Mouse (Mus musculus): Measurements from ENCODE around the gene Lmntd1.
A peak's percentile ranks its signal among the peaks of the same experiment; 100 is the strongest.

Gene Lmntd1

DNA sequence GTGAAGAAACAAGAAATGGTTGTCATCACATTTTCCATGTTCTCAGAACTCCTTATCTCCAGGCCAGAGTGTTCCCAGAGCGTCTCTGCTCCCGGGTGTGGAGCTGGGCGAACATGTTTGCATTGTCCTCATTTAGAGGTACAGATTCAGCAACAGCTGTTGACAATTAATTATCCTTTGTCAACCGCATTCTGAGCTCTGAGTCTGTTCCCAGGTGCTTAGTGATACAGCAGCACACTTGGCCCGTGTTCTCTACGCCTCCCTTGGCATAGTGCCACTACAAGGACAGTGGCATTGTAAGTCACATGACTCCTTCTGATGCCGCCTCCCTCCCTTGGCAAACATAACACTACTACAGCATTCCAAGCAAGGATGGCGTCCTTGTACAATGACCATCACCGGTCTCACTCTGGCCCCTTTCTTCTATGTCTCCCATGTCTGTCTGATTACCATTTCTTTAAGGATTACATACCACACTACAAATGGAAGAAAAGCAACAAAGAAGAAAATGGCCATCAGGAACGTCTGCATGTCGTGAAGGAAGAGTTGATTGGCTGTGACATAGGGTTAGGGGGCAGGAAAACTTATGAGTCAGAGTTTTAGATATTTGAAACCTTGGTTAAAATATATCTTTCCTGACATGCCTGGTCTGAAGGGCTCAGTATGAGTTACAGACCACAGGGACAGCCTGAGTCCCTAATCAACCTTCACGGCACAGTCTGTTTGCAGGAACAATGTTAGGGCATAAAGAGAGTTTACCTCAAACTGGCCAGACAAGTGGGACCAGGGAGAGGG, 231.3 kb downstream of the Lmntd1 start:
- DNase-seq (ENCODE audit: low read depth, low spot score) = no peak

DNA sequence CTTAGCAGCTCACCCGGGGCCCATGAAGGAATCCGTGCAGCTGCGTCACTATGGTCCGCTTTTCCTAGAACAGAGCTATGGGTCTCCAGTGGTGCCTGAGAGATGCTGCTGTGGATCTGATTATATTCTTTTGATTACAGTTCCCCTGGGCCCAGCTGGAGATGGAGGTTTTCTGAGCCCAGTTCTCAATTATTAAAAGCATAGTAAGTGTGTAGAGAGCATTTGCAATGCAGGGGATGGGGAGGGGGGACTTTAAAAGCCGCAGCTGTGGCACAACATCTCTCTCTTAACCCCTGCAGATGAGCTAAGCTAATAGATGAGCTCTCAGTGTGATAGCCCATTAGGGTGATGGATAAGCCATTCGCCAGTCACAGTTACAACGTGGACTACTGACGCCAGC, 233.2 kb downstream of the Lmntd1 start:
- DNase-seq (ENCODE audit: low read depth, low spot score) = no peak

DNA sequence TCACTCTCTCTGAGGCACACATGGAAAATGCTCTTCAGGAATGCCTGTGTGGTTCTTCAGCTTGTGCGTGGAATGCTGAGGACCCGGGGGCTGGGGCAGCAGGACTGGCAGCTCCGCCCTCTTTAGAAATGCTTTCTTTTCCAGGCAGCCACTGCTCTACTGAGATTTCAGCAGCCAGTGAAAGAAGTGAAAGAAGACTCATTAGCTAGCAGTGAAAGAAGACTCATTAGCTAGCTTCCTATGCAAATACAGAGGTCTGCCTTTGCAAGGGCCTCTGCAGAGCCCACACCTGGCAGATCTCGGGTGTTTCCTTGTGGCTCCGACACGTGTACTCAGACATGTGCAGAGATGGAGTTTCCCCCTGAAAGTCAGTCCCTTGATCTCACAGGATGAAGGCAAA, 234.9 kb downstream of the Lmntd1 start:
- peak; percentile 47 for DNase-seq (ENCODE audit: low read depth, low spot score)

DNA sequence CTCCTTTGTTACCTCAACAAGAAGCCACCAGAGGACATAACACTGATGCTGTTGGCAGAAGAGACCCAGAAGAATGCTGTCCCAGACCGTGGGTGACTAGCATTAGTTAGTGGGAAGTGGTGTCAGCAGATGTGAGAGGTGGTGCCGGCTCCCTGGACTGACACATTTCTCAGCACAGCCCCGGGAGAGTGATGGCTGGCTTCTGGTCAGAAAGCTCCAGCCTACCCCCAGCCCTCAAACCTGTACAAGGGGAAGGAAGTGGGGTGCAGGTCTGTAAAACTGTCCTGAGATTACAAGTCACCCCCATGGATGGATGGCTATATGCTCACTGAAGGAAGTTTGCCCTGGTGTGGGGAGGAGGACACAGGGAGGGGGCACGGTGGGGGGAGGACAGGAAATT, 235.4 kb downstream of the Lmntd1 start:
- DNase-seq (ENCODE audit: low read depth, low spot score) = no peak

DNA sequence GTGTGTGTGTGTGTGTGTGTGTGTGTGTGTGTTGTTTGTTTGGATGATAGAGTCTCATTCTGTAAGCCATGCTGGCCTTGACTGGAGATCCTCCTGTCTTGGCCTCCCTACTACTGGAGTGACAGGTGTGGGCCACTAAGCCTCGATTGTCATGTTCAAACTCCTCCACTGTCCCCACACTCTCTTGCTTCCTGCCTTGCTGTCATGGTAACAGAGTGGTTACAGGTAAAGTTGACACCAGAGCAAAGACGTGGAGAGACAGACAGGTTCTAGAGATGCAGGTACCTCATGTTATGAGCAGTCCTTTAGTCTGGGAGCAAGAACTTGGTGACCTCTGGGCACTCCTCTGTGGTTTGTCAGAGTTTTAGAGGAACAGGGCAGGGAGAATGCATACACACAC, 239.7 kb downstream of the Lmntd1 start:
- peak; percentile 58 for DNase-seq (ENCODE audit: low read depth, low spot score)

DNA sequence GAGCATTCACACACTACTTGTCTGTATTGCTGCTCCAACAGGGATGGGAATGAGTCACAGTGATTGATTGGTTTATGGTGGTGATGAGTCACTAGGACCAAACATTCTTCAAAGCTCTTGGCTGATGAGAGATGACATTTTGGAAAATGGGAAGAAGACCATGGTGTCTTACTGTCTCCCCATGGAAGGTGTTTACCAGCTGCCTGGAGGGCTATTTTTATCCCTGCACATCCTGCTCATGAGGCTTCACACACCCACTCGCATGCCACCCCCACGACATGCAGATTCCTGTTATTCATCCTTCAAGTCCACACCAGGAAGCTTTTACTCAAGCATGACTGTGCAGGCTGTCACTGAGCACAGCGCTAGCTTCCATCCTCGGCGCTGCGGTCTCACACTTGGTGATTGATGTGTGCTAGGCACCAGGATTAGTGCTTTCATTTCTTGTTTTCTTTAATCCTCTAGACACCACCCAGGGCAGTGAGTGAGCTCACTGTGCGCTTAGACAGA, 240.4 kb downstream of the Lmntd1 start:
- DNase-seq (ENCODE audit: low read depth, low spot score) = peak; percentile 80

DNA sequence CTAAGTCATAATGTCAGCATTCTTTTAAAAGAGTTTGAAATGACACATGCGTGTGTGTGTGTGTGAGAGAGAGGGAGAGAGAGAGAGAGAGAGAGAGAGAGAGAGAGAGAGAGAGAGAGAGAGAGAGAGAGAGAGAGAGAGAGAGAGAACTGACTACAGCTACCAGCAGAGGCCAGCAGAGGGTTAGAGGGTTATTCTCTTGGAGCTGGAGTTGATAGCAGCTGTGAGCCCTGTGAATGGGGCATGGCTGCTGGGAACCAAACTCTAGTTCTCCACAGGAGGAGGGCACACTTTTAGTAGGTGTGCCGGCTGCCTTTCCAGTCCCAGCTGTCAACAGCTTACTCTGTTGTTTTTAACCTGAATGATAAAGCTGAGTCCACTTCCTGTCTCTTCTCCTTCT, 242.1 kb downstream of the Lmntd1 start:
- DNase-seq (ENCODE audit: low read depth, low spot score) = peak; percentile 38

DNA sequence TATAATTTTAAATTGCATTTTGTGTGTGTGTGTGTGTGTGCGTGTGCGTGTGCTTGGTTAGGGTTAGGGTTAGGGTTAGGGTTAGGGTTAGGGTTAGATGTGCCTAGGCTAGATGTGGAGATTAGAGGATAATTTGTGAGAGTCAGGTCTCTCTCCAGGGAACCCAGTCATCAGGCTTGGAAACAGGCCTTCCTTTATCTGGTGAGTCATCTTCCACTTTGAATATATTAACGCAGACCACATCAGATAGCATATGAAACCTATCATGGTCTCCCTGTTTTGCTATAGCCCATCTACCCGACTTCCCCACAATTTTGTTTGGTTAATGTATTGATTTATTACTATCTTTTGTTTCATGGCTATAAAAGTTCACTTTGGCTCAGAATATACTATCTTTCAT, 242.5 kb downstream of the Lmntd1 start:
- peak; percentile 38 for DNase-seq (ENCODE audit: low read depth, low spot score)

DNA sequence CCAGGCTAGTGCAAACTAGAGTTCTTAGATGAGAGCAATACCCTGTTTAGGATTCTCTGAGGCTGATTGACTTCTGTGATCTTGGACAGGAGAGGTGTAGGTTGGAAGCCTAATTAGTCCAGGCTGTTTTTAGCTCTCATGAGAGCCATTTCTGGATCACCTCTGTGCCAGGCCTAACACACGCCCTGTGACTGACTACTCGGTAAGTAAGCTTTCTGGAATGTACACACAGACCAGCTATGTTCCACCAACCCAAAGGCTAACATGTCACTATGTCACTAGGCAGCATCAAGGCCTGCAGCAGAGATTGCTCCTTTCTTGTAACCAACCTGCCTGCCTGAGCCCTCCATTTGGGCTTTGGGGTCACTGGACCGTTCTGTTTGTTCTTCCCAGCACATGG, 243.8 kb downstream of the Lmntd1 start:
- DNase-seq (ENCODE audit: low read depth, low spot score) = no peak

DNA sequence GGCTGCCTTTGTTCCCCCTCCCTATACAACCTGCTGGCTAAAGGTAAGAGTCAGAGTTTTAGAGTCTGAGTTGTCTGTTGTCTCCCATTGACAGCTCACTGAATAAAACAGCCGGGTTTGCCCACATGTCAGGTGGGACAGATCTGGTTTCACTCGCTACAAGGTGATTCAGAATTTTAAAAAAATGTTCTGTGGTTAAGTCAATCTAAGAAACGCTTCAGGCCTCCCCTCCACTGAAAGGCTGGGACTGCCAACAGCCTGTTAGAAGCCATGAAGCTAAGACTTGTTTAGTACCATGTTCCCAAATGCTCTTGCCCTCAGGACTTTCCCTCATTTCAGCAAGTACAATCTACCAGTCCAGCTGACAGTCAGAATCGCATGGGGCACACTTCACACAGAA, 244.8 kb downstream of the Lmntd1 start:
- DNase-seq (ENCODE audit: low read depth, low spot score) = no peak

DNA sequence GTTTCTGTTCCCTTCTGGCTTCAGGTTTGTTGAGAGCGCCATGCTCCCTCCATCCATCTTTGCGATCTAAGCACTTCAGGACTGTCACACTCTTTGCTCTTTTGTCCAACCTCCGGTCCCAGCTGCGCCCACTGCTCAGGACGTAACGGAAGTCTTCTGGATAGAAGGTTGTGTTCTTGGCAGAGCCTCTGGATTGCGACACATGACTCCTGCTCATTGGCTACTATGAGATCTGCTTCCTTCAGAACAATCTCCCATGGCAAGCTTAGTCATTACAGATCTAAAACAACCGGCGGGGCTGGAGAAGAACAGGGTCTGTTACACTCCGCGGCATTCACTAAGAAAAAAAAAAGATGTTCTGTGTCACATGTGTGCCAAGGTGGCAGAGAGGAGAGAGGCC, 247.6 kb downstream of the Lmntd1 start:
- no peak for DNase-seq (ENCODE audit: low read depth, low spot score)

DNA sequence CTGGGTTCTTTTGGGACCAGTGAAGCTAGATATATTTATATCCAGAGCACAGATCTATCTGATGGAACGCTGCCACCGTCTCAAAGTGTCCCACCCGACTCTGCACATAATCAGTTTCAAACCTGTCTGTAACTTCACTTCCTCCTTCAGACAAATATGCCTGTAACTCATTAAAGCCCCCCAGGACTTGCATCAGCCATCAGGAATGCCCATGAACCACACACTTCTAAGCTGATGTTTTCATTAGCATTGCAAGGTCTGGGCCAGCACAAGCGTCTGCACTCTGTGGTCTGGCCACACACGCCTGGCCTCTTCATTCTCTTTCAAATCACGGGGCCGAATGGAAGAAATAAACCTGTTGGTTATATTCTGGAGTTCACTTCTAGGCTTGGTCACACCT, 250.4 kb downstream of the Lmntd1 start:
- no peak for DNase-seq (ENCODE audit: low read depth, low spot score)

DNA sequence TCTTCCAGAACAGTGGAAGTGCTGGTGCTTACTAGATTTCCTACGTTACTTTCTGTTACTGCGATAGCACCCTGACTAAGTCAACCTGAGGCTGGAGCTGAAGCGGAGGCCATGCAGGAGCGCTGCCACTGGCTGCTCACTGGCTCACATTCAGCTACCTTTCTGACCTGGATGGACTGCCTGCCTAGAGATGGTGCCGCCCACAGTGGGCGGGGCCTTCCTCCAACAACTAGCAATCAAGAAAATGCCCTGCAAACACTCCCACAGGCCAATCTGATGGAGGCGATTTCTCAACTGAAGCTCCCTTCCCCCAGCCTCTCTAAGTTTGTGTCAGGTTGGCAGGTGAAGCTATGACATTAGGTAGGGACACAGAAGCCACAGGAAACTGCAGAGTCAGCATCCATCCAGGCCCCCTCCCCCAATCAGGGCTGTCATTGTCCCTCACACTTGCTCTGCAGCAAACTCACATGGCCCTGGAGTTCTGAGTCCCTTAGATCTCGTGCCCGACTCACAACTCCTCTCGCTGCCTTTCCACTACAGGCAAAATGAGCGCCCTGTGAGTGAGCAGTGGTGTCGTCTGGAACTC, 252.9 kb downstream of the Lmntd1 start:
- DNase-seq (ENCODE audit: low read depth, low spot score) = no peak

DNA sequence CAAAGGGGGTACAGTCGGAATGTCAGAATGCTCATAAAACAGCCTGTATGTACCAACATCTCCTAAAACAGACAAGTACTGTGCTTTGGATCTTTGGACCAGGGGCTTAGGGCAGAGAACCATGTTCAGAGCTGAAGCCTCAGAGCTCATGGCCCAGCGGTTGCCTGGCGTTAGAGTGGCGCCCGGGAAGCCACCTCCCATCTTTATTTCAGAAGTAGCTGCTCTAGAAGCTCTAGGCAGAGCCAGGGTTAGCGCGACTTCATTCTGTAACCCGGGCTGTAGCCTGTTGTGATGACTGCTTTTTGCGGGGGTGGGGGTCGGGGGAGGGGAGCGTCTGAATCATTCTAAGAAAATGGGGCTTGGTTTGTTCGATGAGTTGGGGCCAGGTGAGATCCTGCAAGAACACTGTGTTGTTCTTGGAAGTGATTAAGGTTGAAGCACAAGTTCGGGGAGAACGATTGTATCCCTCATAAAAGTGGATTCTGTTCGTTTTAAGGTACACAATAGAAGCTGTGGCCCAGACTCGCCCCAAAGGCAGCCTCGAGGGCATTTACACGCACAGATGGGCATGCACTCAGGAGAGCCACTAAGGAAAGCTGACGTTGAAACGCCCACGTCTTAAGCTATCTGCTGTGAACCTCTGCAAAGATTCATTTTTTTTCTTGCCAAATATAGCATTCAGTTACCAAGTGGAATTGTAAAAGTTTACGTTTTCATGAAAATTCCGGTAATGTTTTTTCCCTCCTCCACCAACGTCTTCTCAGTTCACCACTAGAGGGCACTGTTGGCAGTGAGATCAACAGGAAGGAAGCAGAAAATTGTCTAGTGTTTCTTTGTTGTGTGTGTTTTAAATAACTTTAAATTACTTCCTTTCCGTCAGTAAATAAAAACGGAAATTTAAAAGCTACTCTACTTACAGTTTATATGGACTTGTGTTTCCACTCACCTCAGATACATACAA, 254.4 kb downstream of the Lmntd1 start:
- peak; percentile 71 for DNase-seq (ENCODE audit: low read depth, low spot score)

DNA sequence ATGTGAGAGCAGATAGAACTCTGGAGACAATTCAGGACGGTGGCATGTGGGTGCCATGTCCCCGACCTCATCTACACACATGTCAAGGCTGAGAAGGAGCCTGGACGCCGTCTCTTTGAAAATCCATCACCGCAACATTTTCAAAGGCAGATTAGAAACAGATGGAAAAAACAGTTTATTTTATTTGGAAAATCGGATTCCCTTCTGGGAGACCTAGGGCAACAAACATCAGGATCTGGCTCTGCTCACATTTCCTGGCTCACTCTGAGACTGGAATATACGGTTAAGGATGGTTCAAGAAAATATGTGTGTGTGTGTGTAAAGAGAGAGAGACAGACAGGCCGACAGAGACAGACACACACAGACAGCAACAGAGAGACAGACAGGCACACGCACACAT, 256.1 kb downstream of the Lmntd1 start:
- DNase-seq (ENCODE audit: low read depth, low spot score) = no peak

DNA sequence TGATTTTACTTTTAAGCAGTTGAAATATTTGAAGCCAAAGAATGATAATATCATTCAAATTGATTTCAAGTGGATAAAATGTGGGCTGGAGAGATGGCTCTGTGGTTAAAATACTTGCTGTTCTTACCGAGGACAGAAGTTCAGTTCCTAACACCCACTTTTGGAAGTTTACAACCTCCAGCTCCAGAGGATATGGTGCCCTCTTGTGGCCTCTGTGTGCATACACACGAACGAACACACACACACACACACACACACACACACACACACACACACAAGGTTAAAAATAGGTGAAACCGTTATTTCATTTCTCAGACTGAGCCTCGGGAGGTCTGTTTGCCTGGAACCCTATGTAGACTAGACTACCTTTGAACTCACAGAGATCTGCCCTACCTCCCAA, 260.3 kb downstream of the Lmntd1 start:
- DNase-seq (ENCODE audit: low read depth, low spot score) = no peak

DNA sequence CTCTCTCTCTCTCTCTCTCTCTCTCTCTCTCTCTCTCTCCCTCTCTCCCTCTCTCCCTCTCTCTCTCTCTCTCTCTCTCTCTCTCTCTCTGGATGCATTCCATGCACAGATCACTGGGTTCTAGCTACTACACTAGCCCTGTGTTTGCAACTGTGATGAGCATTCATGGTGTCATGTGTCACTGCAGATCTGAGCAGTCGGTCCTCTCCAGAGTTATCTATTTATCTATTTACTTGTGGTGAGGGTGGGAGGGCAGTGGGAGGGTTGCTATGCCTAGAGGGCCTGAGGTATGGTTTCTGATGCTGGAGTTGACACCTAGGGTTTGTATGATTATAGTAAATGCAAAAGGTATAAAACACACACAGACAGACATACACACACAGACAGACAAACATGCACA, 261.4 kb downstream of the Lmntd1 start:
- no peak for DNase-seq (ENCODE audit: low read depth, low spot score)

DNA sequence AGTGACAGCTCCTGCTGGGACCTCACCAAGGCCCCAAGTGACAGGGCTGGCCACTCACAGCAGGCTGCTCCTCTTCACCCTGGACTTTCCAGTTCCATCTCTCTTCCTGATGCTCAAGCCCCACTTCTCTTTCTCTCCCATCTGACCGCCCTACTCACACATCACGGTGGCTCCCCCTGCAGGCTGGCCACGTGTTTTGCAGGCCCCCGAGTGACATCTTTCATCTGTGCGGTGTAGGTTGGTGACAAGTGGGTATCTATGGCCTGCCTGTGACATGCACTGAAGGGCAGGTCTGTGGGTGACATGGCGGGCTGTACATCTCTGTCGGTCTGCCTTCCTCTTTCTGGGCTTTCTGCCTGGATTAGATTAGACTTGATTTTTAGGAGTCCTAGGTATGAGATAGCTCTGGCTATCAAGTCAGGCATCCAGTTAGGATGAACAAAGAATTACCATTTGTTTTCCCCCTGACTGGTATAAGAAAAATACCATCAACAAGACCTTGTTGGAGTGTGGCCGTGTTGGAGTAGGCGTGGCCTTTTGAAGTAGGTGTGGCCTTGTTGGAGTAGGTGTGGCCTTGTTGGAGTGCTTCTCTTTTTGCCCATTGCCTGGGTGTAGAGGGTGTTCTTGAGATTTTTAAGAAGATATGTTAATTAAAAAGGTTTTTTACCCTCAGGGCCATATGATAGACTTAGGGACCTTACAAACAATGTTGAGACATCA, 265.8 kb downstream of the Lmntd1 start:
- peak; percentile 51 for DNase-seq (ENCODE audit: low read depth, low spot score)

DNA sequence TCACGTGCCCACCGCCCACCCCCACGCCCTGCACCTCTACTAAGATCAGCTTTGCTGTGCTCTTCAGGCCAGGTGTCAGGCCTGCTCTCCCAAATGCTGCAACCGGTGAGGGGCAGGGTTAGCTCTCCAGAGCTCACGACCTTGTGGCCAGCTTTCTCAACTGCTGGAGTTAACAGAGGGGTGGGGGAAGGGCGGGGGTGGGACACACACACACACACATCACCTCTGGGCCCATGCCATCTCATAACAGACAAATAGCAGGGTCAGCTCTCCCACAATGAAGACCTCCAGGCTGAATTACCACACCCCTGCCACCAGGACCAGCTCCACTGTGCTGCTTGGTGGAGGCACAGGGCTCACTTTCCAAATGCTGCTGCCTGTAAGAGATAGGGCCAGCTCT, 266.5 kb downstream of the Lmntd1 start:
- no peak for DNase-seq (ENCODE audit: low read depth, low spot score)

DNA sequence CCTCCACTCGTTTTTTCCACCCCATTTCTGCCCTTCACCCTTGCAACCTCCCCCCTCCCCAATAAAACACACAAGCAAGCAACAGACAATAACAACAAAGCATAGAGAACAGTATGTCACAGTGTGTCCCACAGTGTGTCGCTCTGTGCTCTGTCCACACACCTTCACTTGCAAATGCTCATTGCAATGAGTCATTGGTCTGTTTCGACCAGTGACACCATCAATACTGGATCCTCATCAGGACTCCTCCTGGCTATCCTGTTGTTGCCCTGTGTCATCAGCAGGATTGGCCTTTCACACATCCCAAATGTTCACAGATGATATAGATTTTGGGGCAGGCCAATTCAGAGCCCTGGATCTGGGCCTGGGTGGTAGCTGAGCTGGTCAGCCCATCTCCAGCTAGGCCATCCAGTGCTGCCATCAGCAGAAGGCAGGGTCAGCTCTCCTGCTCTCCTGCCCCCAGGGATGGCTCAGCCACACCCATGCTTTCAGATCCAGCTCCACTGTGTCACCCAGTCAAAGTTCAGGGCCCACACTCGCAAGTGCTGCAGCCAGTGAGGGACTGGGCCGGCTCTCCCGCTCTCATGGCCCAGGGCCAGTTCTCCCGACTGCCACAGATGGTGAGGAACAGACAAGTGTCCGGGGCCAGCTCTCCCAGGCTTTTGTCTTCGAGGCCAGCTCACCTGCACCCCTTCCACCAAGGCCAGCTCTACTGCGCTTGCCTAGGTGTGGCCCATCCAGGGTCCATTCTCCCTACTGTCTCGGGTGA, 267.1 kb downstream of the Lmntd1 start:
- DNase-seq (ENCODE audit: low read depth, low spot score) = no peak

DNA sequence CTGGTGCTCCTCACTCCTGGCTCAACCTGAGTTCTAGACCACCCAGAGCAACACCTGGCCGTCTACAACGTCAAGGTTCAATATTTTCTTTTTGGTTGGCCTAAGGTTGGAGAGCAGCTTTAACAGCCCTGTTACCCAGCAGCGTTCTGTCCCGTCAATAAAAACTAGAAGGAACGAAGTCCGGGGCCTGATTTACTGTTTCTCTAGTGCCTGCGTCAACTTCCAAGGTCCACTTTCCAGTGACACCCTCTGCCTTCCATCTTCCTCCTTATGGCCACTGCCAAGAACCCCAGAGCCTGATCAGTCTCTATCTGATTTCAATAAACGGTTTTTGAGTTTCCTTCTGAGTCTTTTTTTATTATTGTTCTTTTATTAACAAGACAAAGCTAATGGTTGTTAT, 267.8 kb downstream of the Lmntd1 start:
- DNase-seq (ENCODE audit: low read depth, low spot score) = no peak

Measured in CD4-positive helper T cell, adult 2 months (primary cell).